Mouse (Mus musculus) limb, embryonic 13.5 days (tissue): Measurements from ENCODE around the gene G0s2. TPM values are rescaled to one million over a fixed set of nuclear protein-coding genes. Genes with fewer than 3 reads are reported as not detected.
A peak's percentile ranks its signal among the peaks of the same experiment; 100 is the strongest.
"Not testable (repeated sequence)": the region's sequence is repeated elsewhere in the genome, so short reads cannot be mapped to it uniquely, and the experiment has no call there.

Experiments
- ATAC-seq: fragments of 200-750 bp; cut with Nextera tagmentation; 2 replicates; pipeline ENCODE4 v1.8.0; 2017; ENCODE audit warnings: low read depth, moderate number of reproducible peaks, moderate TSS enrichment; ENCODE audit not compliant: low FRiP score
- H3K27ac ChIP-seq: fragments of 300-500 bp; sonication (generic); 2 replicates; pipeline ENCODE4 v1.5.1; 2015; ENCODE audit warnings: inconsistent platforms, mild to moderate bottlenecking, moderate library complexity
- H3K27me3 ChIP-seq: fragments of 300-500 bp; sonication (generic); 2 replicates; pipeline ENCODE4 v1.6.1; 2015; ENCODE audit warnings: mild to moderate bottlenecking, inconsistent platforms
- H3K36me3 ChIP-seq: fragments of 300-500 bp; sonication (generic); 2 replicates; pipeline ENCODE4 v1.6.1; 2015; ENCODE audit warnings: inconsistent platforms, mild to moderate bottlenecking, moderate library complexity
- H3K4me1 ChIP-seq: fragments of 300-500 bp; sonication (generic); 2 replicates; pipeline ENCODE4 v1.6.1; 2015; ENCODE audit warnings: inconsistent platforms
- H3K4me2 ChIP-seq: fragments of 300-500 bp; sonication (generic); replicated peaks from 2 replicates; pipeline ENCODE4 v1.6.1; 2015; ENCODE audit warnings: inconsistent platforms, mild to moderate bottlenecking, moderate library complexity
- H3K4me3 ChIP-seq: fragments of 300-500 bp; sonication (generic); 2 replicates; pipeline ENCODE4 v1.5.1; 2015; ENCODE audit warnings: moderate library complexity, mild to moderate bottlenecking, inconsistent platforms
- H3K9ac ChIP-seq: fragments of 300-500 bp; sonication (generic); 2 replicates; pipeline ENCODE4 v1.6.1; 2015; ENCODE audit warnings: mild to moderate bottlenecking, inconsistent platforms
- H3K9me3 ChIP-seq: fragments of 300-500 bp; sonication (generic); 2 replicates; pipeline ENCODE4 v1.6.1; 2016; ENCODE audit warnings: inconsistent platforms
- WGBS: fragments of 180-500 bp; shearing (Covaris S2); methylation state at CpG from one replicate; pipeline ENCODE4 v1.1.7; 2015; 5-methylcytosine and 5-hydroxymethylcytosine counted together
- polyA plus RNA-seq: library from polyadenylated mRNA; unstranded; fragments of >200 nt; fragmentation: Nextera tagmentation; extraction: Ambion mirVana; gene quantifications from 2 replicates; pipeline ENCODE4 v1.2.1, GENCODE M21; 2015

The G0s2 gene
- polyA plus RNA-seq, 1 experiment from 2014 or later, result 19.3 TPM

DNA sequence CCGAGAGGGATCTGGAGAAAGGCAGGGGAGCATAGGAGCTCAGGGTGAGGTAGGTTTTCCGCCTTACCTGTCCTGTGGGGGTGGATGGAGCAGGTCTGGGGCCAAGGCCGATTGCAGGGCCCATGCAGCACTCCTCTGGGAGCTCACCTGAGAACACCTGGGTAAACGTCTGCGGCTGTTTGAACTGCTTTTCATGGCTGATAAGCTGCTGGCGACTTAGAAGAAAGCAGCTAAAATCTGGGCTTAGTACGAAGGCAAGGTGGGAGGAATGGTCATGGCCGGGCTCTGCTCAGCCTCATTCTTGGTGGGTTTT lies 29.0 kb upstream of the G0s2 start:
- H3K4me1 ChIP-seq, result peaks cover 12% of the 10 kb centered on the region; the same call in 1 of the 2 replicates
- H3K9me3 ChIP-seq, result no peaks in the 10 kb centered on the region
- no peak overlapping the region for H3K9ac ChIP-seq
- 55% methylated on average over 8 of the region's 8 CpGs for WGBS
- H3K4me3 ChIP-seq, result no peak overlapping the region
- ATAC-seq, result no peak
- no peak overlapping the region for H3K27ac ChIP-seq
- H3K36me3 ChIP-seq, result no peaks in the 10 kb centered on the region
- H3K27me3 ChIP-seq, result peaks cover 7% of the 10 kb centered on the region; the same call in 1 of the 2 replicates
- H3K4me2 ChIP-seq, result peak overlapping the region; percentile 16; the same call in 1 of the 2 replicates

DNA sequence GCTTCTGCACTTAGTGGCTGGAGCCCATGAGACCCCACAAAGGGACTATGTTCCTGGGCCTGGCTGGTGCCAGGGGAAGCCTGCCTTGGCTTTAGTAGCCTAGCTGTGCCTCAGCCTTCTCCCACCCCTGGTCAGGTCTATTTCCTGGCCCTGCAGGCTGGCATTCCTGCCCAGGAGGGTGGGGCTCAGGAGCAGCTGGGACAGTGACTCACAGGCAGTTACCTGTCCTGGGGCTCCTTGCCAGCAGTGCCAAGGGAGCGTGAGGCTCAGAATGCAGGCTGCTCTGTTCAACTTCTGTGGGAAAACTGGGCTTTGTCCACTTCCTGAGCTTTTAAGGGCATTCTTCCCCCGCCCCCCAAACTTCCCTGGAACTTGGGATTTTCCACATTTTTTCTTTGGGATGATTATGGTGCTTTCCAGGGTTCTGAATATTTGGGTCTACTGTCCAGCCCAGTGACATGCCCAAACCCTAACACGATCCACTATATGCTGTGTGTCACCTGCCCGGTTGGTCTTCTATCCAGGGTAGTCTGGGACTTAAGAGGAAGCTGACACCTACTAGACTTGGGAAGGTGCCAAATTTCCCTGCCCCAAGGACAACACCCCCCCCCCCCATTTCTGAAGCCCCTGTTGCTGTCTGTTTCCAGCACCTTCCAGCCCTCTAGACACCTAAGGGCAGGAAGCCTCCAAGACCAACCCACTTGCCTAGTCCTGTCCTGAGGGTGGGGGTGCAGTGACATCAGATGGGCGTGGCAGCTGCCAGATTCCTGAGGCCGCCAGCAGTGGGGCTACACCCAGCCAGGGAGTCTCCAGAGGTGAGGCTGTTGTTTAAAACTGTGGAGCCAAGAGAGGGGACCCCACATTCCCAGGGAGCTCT lies 28.4 kb upstream of the G0s2 start:
- ATAC-seq, result no peak; the same call in 1 of the 2 replicates
- Histone ChIP-seq H3K4me3 (no peak overlapping the region), H3K36me3 (no peaks in the 10 kb centered on the region), H3K4me1 (peaks cover 12% of the 10 kb centered on the region; the same call in 1 of the 2 replicates), H3K9ac (no peak overlapping the region), H3K9me3 (no peaks in the 10 kb centered on the region), H3K27ac (no peak overlapping the region), H3K27me3 (peaks cover 7% of the 10 kb centered on the region; the same call in 1 of the 2 replicates), H3K4me2 (peak overlapping the region; percentile 16; the same call in 1 of the 2 replicates)
- 47% methylated on average over 6 of the region's 6 CpGs for WGBS

DNA sequence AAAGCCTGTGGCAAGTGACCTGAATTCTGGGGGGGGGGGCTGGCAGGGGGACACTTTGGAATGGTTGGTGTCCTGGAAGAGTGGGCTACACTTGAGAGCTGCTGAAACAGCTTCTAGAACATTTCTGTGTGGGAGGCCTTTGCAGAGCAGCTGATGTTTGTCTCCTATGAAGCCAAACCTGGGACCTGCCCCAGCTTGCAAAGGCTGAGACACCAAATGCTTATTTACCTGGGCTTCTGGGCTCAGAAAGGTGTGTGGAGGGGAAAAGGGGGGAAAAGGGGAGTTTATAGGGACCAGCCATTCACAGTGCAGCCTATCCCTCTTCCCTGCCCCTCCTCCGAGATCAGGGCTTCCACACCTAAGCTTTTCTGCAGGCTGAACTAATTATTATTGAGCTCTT lies 27.0 kb upstream of the G0s2 start:
- WGBS, result 21% methylated on average over 1 of the region's 1 CpGs
- peaks cover 12% of the 10 kb centered on the region; the same call in 1 of the 2 replicates for H3K4me1 ChIP-seq
- H3K27ac ChIP-seq, result no peak overlapping the region
- no peak overlapping the region for H3K9ac ChIP-seq
- no peak overlapping the region for H3K4me3 ChIP-seq
- no peaks in the 10 kb centered on the region for H3K9me3 ChIP-seq
- H3K4me2 ChIP-seq, result no peak overlapping the region
- ATAC-seq, result no peak
- no peaks in the 10 kb centered on the region for H3K36me3 ChIP-seq
- H3K27me3 ChIP-seq, result peaks cover 7% of the 10 kb centered on the region; the same call in 1 of the 2 replicates

DNA sequence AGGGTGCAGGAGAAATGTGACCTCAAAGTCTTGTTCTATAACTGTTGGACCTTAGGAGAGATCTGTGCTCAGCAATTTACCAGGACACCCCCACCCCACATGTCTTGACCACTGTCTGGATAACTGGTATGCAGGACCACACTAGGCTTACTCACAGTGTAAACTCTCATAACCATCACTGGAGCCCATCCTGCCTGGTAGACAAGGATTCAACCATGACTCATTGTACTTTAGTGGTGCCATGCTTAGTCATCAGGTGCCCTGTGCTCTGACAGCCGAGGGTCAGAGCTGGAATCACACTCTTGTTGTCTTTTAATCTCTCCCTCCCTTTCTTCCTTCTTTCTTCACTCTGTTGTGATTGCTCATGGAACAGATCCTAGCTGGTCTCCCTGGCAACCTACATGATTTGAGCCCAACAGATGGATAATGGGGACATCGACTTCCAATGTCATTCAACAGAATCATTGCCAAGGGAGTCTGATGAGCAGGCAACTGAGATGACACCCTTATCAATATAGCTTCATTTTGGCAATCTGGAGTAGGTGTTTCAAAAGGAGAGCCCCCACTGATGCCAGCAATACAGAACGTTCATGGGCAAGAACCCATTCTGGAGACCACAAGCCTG lies 25.2 kb upstream of the G0s2 start:
- Histone ChIP-seq H3K27me3 (peaks cover 7% of the 10 kb centered on the region; the same call in 1 of the 2 replicates), H3K4me3 (no peak overlapping the region), H3K9me3 (no peaks in the 10 kb centered on the region), H3K36me3 (no peaks in the 10 kb centered on the region), H3K27ac (no peak overlapping the region), H3K4me2 (no peak overlapping the region), H3K9ac (no peak overlapping the region), H3K4me1 (peaks cover 12% of the 10 kb centered on the region; the same call in 1 of the 2 replicates)
- ATAC-seq, result no peak
- WGBS, result 89% methylated on average over 3 of the region's 3 CpGs

DNA sequence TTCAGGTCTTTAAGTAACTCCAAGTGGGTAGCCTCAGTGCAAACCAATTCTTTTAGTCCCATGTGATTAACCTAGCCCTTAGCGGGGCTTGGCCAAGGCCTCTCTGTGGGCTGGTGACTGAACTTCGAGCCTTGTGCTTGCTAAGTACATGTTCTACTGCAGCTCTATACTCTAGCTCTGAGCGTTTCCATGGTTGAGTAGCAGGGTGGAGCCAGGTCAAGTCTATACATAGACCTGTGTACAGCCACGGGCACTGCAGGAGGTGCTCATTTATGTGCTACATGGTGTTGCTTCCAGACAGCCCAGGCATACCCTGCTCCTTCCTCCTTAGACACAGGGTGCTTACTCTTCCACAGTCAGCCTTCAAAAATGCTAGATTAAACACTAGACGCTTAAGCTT lies 22.9 kb upstream of the G0s2 start:
- no peak overlapping the region for H3K9ac ChIP-seq
- H3K4me1 ChIP-seq, result no peaks in the 10 kb centered on the region
- WGBS, result 83% methylated on average over 5 of the region's 5 CpGs
- H3K9me3 ChIP-seq, result no peaks in the 10 kb centered on the region
- H3K4me3 ChIP-seq, result no peak overlapping the region
- H3K4me2 ChIP-seq, result no peak overlapping the region
- H3K27me3 ChIP-seq, result no peaks in the 10 kb centered on the region
- no peaks in the 10 kb centered on the region for H3K36me3 ChIP-seq
- ATAC-seq, result no peak
- no peak overlapping the region for H3K27ac ChIP-seq

DNA sequence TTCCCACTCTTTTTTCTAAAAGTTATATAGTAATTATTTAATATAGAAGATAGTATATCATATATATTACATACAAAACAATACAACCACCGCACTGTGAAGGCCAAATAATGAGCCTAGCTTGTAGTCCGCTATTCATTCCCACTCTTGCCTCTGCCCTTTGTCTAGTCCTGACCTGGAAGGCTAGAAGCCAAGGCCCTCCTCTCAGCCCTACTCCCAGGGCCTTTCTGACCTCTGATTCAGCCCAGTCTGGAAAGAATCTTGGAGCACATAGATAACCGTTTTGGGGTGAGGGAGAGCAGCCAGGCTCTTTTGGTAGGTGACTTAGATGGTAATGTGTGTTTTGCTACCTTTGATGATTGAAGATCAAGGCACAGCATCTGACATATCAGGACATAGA lies 20.9 kb upstream of the G0s2 start:
- WGBS, result 89% methylated on average over 3 of the region's 3 CpGs
- Histone ChIP-seq H3K36me3 (no peaks in the 10 kb centered on the region), H3K27ac (no peak overlapping the region), H3K4me1 (no peaks in the 10 kb centered on the region), H3K4me3 (no peak overlapping the region), H3K4me2 (no peak overlapping the region), H3K27me3 (no peaks in the 10 kb centered on the region), H3K9me3 (no peaks in the 10 kb centered on the region), H3K9ac (no peak overlapping the region)
- no peak for ATAC-seq

DNA sequence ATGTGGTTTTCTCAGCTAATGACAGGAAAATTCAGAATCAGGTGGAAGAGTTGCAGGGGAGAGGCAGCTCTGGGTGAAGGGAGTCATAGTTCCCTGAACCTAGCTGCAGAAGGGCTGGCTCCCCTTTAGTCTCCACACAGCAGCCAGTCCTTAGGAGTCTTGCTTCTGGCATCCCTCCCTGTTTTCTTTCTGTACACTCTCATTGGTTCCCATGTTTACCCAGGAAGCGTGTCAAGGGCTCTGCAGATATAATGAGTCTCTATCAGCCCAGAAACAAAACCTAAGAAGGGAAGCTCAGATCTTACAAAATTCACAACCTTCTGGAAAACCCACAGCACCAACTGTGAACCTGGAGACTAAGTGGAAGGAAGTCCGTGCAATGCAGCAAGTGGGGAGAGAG lies 20.0 kb upstream of the G0s2 start:
- H3K4me1 ChIP-seq, result no peaks in the 10 kb centered on the region

DNA sequence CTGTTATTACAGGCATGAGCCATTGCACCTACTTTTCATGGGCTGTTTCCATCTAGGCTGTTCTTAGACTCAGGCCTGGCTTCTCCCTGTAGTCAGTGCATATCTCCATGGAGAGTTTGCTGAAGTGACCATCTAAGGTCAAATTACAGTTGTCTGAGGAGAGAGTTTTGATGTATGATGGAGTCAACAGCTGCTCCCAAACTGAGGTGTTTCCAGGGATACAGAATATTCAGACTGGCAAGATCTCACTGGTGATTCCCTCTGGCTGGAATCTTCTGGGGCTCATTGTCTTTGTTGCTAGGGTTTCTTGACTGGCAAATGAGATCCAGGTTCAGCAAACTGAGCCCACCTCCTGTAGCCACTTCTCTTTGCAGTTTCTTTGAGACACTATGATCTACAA lies 17.7 kb upstream of the G0s2 start:
- no peak for ATAC-seq
- Histone ChIP-seq H3K9me3 (no peaks in the 10 kb centered on the region), H3K27ac (no peak overlapping the region), H3K4me2 (no peak overlapping the region), H3K4me3 (no peak overlapping the region), H3K9ac (no peak overlapping the region), H3K4me1 (no peaks in the 10 kb centered on the region), H3K36me3 (no peaks in the 10 kb centered on the region), H3K27me3 (no peaks in the 10 kb centered on the region)

More for the DNA sequence above, 20.0 kb upstream of the G0s2 start:
- Histone ChIP-seq H3K36me3 (no peaks in the 10 kb centered on the region), H3K4me3 (no peak overlapping the region), H3K27ac (no peak overlapping the region), H3K9me3 (no peaks in the 10 kb centered on the region), H3K27me3 (no peaks in the 10 kb centered on the region), H3K9ac (no peak overlapping the region), H3K4me2 (no peak overlapping the region)
- 47% methylated on average over 2 of the region's 2 CpGs for WGBS
- ATAC-seq, result no peak

DNA sequence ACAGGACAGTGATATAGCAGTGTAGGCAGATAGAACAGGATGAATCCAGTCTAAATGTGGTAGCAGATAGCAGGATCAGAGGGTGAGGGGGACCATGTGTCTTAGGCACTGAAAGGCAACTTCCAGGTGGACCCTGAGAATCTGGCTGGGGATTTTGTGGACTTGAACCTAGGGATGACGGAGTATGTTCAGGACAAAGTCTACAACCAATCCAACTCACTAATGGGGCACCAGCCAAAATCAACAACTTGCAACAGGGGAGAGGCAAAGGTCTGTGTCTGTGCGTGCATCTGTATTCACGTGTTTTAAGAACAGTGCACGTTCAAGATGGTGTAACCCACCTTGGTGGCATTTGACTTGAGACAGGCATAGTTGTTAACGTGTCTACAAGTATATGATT lies 16.9 kb upstream of the G0s2 start:
- Histone ChIP-seq H3K4me2 (no peak overlapping the region), H3K4me3 (no peak overlapping the region), H3K9ac (no peak overlapping the region), H3K36me3 (no peaks in the 10 kb centered on the region), H3K9me3 (no peaks in the 10 kb centered on the region), H3K4me1 (no peaks in the 10 kb centered on the region), H3K27ac (no peak overlapping the region), H3K27me3 (no peaks in the 10 kb centered on the region)
- WGBS, result 93% methylated on average over 5 of the region's 5 CpGs
- ATAC-seq, result no peak

DNA sequence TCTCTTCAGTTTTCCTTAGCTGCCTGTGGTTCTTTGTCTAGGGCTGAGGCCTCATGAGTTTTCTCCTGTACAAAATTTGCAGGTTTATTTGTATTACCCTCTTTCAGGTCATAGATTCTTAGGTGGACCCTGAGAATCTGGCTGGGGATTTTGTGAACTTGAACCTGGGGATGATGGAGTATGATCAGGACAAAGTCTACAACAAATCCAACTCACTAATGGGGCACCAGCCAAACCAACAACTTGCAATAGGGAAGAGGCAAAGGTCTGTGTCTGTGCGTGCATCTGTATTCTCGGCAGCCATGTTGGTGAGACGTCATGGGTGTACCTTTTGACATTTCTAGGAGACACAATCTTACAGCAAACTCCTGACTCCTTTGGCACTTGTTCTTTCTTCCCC lies 16.1 kb upstream of the G0s2 start:
- H3K9me3 ChIP-seq, result no peaks in the 10 kb centered on the region
- H3K4me2 ChIP-seq, result no peak overlapping the region
- no peak overlapping the region for H3K9ac ChIP-seq
- ATAC-seq, result no peak
- no peak overlapping the region for H3K27ac ChIP-seq
- no peaks in the 10 kb centered on the region for H3K4me1 ChIP-seq
- H3K4me3 ChIP-seq, result no peak overlapping the region
- no peaks in the 10 kb centered on the region for H3K27me3 ChIP-seq
- no peaks in the 10 kb centered on the region for H3K36me3 ChIP-seq
- WGBS, result 87% methylated on average over 3 of the region's 3 CpGs

DNA sequence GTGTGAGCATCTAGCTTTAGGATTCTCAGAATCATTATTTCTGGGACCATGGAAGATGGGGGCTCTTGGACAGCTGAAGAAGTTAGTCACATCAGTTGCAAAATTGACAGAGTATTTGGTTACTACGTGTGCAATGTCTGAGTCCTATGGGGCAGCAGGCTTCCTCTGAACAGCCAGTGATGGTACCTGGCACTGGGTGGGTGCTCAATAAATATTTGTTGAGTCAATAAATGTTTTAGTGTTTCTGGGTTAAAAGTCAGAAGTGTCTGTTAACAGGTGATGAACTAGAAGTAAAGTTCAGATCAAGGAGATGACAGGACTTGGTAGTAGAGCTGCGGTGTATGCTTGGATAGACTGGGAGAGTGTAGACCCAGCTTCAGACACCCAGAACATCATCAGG lies 14.6 kb upstream of the G0s2 start:
- WGBS, result 81% methylated on average over 2 of the region's 2 CpGs

DNA sequence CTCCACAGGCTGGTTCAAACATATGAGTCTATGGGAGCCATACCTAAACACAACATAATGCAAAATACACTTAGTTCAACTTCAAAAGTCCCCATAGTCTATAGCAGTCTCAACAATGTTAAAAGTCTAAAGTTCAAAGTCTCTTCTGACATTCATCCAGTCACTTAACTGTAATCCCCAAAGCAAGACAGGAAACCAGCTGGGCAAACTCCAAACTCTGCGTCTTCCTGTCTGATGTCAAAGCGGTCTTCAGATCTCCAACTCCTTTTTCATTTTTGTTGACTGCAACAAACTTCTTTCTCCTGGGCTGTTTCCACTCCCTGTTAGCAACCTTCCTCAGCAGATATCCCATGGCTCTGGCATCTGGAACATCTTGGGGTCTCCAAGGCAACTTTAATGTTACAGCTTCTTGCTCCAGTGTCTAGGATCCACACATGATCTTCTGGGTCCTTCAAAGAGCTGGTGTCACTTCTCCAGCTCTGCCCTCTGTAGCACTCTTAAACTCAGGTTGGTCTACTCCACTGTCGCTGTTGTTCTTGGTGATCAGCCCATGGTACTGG lies 12.8 kb upstream of the G0s2 start:
- H3K27me3 ChIP-seq, ATAC-seq, H3K4me2 ChIP-seq, H3K27ac ChIP-seq, H3K4me1 ChIP-seq, H3K9me3 ChIP-seq, H3K36me3 ChIP-seq, H3K9ac ChIP-seq, H3K4me3 ChIP-seq: not testable (repeated sequence)
- 89% methylated on average over 3 of the region's 3 CpGs for WGBS

More for the DNA sequence above, 14.6 kb upstream of the G0s2 start:
- Histone ChIP-seq H3K9me3 (no peaks in the 10 kb centered on the region), H3K4me2 (no peak overlapping the region), H3K36me3 (no peaks in the 10 kb centered on the region), H3K4me3 (no peak overlapping the region), H3K4me1 (no peaks in the 10 kb centered on the region), H3K9ac (no peak overlapping the region), H3K27me3 (no peaks in the 10 kb centered on the region), H3K27ac (no peak overlapping the region)
- ATAC-seq, result no peak
